Mouse (Mus musculus) cerebellum, postnatal 14 days (tissue): ENCODE measurements around the gene Zcchc2.

Source experiments
- DNase-seq, 2 experiments: peaks; one replicate each; pipeline ENCODE4 v3.0.0; 2021; ENCODE audit warnings: mixed read lengths in 2 of 2

The Zcchc2 gene

DNA sequence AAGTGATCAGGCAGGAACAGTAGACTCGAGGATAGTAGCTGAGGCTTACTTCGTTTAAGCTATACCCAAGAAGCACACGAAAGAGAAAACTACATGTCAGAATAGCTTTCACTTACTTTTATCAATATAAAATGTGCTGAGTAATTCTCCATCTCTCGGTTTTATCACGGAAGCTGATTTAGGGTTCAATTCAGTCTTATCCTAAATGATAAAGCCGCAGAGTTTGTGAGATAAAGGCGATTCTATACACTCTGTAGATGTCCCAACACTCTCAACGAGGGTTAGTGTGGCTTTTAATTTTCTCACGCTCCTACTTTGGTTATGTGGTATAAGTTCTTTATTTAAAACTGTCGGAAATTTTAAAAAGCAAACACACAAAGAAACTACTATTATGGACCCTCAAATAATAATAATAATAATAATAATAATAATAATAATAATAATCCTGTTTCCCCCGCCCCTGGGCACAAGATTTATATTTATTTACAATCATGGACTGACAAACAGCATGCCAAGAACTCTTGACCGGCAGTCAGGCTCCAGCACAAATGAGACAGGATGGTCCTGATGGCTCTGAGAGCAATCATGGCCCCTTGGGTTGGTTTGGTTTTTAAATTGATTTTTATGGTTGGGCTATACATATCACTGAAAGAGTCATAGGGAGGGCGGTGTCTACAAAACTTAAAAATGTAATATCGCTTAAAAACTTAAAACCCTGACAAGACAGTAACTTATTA, 1.1 kb upstream of the Zcchc2 start:
- no peak for DNase-seq

DNA sequence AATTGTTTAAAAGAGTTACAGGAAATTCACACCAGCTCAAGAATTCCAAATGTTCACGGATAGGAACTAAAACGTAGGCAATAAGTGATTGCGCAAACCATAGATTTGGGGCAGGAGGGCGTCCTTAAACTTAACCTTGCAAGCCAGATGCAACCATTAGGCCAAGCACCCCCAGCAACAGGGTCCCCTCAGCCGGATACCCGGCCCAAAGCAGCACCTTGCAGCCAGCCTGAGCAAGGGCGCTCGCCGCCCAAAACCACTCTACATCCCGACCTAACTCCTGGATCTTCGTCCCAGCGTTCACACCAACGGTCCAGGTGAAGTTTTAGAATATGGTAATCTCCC, 594 bp upstream of the Zcchc2 start:
- DNase-seq, result no peak

DNA sequence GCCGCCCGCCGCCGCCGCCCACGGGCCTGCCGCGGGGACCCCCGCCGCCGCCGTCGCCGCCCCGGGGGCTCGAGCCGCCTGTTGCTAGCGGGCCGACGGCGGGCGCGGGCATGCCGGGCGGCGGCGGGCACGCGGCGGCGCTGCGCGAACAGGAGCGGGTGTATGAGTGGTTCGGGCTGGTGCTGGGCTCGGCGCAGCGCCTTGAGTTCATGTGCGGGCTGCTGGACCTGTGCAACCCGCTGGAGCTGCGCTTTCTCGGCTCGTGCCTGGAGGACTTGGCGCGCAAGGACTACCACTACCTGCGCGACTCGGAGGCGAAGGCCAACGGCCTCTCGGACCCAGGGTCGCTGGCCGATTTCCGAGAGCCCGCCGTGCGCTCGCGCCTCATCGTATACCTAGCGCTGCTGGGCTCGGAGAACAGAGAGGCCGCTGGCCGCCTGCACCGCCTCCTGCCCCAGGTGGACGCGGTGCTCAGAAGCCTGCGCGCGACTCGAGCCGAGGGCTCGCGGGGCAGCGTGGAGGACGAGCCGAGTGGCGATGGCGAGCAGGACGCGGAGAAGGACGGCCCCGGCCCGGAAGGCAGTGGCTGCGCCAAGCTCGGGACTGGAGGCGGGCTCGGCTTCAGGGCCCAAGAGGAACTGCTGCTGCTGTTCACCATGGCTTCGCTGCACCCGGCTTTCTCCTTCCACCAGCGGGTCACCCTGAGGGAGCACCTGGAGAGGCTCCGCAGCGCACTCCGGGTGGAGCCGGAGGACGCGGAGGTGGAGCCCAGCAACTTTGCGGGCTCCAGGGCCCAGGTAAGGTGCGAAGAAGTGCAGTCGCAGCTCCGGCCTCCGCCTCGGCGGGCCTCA, 930 bp downstream of the Zcchc2 start:
- peak; percentile 75 to 78 for DNase-seq

DNA sequence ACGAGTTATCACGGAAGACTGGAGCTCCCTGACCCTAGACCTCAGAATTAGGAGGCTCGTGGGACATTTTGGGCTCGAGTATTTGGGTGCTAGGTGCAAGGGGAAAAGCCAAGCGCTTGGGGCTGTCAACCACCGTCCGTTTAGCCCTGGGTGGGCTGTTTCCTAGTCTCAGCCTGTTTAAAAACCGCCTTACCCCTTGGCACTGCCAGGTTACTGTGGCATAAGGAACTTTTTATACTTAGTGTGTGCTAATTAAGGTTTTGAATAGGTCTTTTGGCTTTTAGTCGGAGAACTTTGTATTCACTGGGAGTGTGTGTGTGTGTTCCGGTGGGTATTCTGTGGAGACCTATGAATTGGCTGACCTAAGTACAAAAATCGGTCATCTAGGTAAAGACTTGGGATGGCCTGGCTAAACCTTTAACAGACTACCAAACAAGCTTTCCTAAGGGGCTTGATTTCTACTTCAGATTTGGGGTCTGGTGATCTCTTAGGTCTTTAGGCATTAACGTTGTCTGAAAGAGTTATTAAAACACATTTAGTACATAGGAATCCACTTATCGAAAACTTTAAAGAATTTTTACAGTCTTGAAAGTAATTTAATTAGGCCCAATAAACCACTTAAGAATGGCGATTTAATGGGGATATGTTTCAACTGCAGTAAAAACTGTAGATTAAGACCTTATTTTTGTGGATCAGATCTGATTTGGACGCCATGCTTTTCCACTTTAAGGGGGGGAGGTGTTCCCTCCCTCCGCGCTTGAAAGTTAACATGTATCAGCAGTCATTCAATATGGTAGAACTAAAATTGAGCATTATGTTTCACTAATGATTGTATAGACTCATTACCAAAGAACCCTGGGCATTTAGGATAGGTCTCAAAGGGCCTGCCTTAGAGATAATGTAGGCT, 2.0 kb downstream of the Zcchc2 start:
- DNase-seq, result no peak

DNA sequence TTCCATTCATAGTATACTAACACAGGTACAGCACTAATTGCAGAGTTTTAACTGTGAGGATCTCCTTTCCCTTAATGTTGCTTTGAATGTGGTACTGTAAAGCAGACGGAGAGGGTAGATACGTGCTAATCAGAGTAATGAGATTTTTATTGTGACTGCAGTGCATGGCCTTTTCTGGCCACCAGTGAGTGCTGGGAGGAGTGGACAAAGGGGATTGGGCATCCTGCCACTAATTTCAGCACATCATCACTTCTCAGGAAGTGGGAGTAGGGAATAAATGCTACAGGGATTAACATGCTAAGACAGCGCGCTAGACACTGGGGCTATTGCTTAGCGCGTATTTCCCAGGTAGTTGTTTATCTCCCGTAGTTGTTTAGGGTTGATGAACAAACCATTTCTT, 3.0 kb downstream of the Zcchc2 start:
- DNase-seq, result peak; percentile 64 to 71

DNA sequence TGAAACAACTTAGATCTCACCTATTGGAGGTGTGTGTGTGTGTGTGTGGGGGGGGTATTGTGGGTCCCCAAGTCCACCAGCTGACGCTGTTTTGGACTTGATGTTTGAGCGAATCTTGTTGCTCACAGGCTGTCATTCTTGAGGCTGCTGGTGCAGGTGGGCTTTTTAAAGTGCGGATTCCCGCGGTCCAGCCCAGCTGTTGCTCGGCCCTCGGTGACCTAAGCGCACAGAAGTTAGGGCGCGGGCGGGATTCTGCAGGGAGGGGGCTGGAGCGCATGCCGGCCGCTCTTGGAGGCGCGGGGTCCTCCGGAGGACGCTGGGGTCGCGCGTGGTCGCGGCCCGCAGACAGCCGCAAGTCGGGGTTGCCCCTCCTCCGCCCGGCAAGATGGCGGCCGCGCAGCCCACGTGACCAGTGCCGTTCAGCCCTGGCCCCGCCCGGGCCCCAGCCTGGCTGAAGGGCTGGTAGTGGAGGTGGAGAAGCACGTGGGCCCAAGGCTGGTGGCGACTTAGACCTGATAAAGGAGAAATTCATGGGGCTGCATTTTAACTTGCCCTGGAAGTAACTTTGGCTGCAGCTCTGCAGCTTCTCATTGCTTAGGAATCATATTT, 3.5 kb downstream of the Zcchc2 start:
- DNase-seq, result peak; percentile 92 to 93

DNA sequence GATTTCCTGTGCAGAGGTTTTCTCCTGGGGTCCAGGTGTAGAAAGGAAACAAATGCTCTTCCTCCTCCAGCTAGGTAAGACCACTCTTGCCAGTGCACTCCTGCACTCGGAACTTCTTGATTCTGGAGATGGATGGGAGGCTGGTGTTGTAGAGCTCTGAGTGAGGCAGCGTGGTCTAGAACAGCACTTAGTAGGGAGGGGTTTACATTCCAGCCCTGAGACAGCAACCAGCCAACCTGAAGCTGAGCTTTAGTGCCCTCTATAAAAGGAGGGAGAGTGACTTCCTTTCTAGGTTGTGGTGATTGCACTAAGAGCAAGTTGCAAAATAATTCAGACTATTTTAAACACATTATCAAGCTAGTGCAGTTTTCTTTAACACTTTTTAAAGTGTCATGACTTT, 5.8 kb downstream of the Zcchc2 start:
- no peak for DNase-seq

DNA sequence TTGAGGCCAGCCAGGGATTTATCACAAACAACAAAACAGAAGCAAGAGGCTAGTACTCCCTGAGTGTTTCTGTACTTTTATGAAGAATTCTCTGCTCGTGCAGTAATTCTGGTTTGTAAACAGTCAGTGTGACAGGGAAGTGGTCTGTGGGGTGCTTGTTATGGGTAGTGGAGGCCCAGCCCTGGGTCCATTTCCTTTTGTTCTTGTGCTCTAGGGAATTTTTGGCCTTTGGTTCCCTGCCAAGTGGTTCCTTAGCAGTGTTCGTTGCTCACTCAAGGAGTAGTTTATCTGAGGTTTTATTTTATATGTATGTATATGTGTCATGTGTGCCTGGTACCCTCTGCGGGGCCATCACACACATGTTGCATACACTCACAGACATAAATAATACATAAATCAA, 7.1 kb downstream of the Zcchc2 start:
- DNase-seq, result peak in 1 of 2 experiments; percentile 18

DNA sequence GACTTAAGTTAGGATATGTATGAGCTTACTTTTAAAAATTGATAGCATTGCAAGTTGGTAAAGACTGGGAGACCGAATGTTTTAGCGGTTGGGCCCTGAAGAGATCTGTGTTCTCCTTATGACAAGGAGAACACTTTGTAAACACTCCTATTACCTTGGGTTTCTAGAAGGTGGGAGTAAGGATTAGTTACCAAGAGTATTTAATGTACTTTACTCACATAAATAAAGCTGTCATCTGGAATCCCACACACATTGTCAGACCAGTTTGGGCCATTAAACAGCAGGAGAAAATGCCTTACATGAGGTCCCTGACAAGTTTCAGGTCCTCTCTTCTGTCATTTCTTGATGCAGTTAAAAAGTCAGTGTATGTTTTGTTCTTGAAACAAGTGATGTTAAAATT, 9.6 kb downstream of the Zcchc2 start:
- DNase-seq, result no peak

DNA sequence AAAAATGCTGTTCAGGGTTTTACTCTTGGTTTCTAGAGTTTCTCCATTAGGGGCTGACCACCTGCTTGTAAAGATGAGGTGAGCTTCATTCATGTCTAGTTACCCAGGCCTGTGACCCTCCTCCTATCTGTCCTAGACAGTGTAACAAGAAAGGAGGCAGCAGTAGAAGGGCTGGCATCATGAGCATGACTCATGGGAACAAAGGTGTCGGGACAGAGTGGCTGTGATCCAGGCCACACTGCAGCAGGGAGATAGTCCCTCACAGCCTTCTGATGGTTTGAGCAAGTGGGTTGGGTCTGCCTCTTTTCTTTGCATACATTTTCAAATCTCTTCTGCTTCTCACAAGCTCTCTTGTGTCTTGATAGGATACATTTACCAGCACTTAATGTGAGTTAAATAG, 17.4 kb downstream of the Zcchc2 start:
- no peak for DNase-seq

DNA sequence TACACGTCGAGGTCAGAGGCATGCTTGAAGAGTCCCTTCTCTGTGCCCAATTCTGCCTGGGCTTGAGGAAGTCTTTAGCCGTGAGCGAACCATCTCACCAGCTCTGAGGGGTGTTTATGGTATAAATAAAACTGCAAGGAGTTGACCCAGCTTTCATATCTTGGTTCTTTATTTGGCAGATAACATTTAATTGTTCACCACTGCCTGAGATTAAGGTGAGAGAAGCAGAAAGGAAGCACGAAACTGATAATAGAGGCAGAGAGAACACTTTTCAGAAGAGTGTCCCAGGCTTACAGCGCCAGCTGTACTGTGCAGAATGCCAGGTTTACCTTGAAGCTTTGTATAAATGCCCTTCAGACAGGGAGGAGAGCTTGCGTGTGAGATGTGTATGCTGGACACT, 20.9 kb downstream of the Zcchc2 start:
- DNase-seq, result no peak

DNA sequence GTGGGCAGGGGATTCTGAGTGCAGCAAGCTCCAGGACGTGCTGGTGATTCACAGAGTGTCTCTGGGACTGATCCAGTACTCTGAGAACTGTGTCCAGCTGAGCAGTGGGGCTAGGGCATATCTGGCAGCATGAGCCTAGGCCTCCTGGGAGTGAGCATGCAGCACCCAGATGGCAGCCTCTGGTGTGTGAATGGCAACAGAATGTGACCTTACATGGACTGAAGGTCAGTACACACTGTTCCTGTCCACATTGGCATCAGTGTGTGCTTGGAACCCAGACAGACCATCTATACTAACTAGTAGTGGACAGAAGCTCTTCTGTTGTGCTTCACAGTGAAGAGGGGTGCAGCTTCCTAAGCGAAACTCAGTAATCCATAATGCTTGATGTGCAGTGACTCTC, 23.6 kb downstream of the Zcchc2 start:
- no peak for DNase-seq

DNA sequence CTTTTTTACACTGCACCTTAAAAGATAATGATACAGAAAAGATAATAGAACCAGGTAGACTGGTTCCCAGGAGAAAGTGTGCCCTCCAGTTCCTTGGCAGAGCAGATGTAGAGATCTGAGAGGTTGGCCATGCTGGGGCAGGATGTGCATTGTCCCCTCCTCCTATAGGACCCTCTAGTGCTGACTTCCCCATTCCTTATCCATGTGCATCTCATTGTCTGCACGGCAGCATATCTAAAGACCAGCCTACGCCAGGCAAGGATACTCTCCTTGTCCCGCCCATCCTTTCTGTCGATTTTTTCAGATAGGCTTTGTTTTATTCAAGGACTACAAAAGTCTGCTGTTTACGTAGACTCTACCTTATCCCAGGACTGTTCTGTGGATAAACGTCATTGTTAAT, 26.1 kb downstream of the Zcchc2 start:
- no peak for DNase-seq

DNA sequence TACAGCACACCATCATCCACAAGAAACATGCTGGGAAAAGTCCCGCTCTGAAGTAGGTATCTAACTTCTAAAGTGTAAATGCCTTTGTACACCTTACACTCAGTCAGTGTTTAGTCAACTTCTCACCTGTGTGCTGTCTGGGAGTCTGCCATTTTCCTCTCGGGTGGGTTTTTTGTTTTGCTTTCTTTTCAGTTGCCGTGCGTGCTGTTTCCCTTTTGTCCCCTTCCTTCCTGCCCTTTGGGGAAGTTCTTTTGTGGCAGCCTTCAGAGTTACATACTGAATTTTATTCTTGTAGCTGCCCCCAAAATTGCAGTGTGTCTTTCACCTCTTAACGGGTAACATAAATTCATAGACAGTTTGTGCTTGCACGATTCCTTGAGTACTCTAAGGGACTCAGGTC, 29.6 kb downstream of the Zcchc2 start:
- DNase-seq, result no peak

DNA sequence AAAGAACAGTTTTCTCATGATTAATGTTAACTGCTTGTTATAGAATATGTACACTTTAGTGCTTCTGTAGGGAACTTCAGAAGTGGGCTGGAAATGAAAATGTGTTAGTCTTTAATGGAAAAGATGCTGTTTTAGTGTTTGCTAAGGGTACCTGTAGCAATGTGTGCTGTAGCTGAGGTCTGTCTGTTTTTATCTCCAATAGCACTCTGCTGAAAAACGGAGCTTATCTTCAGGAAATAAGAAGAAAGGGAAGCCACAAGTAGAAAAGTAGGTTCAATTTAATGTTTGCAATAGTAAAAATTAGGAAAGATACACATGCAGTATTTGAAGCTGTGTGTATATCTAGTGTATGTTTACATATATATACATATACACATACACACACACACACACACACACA, 32.8 kb downstream of the Zcchc2 start:
- DNase-seq, result no peak

DNA sequence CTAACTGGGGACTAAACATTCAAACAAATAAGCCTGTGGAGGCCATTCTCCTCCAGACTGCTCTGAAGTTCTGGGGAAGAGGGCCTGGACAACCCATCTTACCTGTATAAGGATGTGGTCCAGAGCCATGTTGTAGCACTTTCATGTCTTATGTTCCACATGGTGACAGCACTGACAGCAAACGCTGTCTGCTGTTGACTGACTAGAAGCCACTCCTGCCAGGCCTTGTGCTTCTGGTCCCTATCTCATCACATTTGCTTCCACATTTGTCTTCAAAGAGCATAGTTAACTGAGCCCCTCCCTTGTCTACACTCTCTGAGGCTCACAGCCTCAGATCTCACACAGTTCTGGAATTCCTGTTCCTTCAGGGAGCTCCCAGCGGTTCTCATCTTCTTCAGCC, 34.0 kb downstream of the Zcchc2 start:
- DNase-seq, result no peak

DNA sequence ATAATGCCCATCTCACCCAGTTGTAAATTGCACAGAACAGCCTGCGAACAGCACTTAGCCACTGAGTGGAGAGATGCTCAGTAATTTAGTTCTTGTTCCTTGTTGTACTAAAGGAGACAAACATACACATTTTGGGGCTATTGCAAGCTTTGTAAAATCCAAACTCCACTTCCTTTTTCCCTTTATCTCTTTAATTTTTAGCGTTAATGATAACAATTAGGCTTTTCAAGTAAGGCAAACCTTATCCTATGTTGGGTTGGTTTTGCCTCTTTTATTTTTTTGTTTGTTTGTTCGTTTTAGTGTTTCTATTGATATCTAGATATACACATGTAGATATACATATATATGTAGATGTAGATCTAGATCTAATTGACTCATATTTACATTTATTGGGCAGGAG, 34.6 kb downstream of the Zcchc2 start:
- DNase-seq, result no peak

DNA sequence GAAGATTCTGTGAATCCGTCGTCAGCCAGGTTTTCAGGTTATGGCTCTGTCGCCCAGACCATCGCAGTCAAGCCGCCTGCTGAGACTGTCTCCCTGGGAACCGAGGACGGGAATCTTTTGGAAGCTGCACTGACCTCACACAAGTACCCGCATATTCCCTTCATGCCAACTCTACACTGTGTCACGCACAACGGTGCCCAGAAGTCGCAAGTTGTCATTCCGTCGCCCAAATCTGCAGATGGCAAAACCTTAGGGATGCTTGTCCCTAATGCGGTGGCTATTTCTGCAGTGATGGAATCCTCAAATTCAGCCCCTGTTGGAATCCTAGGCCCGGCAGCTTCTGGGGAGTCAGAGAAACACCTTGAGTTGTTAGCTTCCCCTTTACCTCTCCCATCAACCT, 39.6 kb downstream of the Zcchc2 start:
- peak; percentile 34 to 57 for DNase-seq

DNA sequence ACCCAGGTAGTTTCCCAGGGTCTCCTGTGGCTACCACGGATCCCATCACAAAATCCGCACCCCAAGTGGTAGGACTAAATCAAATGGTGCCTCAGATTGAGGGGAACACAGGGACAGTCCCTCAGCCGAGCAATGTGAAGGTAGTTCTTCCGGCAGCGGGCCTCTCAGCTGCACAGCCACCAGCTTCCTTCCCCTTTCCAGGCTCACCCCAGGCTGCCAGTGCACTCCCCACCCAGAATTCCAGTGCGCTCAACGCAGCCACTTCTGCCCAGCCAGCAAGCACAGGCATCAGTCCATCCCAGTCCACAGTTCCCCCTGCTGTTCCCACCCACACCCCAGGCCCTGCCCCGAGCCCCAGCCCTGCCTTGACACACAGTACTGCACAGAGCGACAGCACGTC, 40.1 kb downstream of the Zcchc2 start:
- no peak for DNase-seq

DNA sequence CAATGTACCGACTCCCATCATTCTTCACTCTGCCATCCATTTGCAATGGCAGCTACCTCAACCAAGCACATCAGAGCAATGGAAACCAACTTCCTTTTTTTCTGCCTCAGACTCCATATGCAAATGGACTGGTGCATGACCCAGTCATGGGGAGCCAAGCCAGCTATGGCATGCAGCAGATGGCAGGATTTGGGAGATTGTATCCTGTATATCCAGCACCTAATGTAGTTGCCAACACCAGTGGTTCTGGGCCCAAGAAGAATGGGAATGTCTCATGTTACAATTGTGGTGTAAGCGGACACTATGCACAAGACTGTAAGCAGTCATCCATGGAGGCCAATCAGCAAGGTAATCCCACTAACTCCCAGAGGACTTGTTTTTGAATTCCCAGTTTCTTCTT, 40.7 kb downstream of the Zcchc2 start:
- peak; percentile 29 to 46 for DNase-seq

DNA sequence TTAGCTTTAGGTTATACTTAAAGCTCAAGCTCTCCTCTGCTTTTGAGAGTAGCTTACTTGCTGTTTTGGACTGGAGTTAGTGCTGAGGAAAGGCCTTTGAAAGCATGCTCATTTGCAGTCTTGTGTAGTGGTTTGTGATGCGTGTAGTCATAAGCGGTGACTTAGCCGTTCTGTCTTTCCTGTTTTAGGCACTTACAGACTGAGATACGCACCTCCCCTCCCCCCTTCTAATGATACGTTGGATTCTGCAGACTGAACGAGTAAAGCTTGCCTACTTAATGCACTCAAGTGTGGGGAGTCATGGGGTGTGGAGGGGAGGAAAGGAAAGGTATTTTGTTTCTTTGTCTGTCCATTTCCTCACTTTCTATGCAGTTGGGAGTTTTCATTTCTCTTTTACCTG, 41.7 kb downstream of the Zcchc2 start:
- no peak for DNase-seq

DNA sequence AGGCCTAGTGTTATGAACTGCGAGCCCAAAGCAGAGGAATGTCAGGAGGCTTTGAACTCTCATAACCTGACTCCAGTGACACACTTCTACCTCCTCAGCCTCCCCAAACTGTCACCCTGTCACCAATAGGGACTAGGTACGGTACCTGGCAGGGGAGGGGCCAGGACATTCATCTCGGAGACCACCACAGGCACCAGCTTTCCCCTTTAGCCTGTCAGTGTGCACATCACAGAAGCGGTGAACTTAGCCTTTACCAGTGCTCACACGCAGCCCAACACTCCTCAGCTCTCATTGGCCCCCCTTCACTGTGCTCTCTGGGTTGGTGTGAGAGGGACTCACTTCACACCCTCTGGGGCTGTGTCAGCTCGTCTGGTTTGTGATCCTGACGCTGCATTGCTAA, 44.6 kb downstream of the Zcchc2 start:
- DNase-seq, result no peak
